Mouse (Mus musculus) brain, embryonic 14.5 days (tissue): ENCODE data around the gene Cant1.

ENCODE experiments used
- CTCF ChIP-seq: fragments of 200-500 bp; IDR thresholded peaks from 2 replicates; pipeline ENCODE4 v1.5.1; 2012; ENCODE audit warnings: inconsistent platforms, mild to moderate bottlenecking, moderate library complexity, borderline replicate concordance; ENCODE audit not compliant: insufficient read depth, insufficient read length; ENCODE audit errors: extremely low read depth
- POLR2A ChIP-seq: fragments of 200-500 bp; IDR thresholded peaks from 2 replicates; pipeline ENCODE4 v1.6.1; 2012; ENCODE audit warnings: mild to moderate bottlenecking, inconsistent platforms, borderline replicate concordance; ENCODE audit not compliant: poor library complexity, insufficient read depth, insufficient read length, severe bottlenecking; ENCODE audit errors: extremely low read depth

DNA sequence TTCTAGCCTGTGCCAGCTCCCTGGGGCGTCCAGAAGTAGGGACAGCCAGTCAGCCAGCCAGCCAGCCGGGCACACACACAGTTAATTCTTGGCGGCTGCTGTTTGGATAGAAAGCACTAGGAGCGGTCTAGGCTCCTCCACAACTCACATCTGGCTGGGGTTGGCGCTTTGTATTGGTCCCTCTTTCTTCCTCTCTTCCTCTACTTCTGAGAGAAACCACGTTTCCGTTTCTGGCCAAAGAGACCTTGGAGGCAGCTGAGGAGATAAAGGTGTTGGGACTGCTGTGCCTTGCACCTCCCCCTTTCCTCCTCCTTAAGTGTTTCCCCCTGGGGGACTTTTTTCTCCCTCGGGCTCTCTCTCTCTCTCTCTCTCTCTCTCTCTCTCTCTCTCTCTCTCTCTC lies 9.1 kb upstream of the Cant1 start, which contains the start of gene C1qtnf1:
- TF ChIP-seq POLR2A (no peak), CTCF (no peak)
